Mouse (Mus musculus) cerebellum, adult 2 months (tissue): ENCODE results near the gene Dzip1.

Experiments
- CTCF ChIP-seq: fragments of 200-500 bp; IDR thresholded peaks from 2 replicates; pipeline ENCODE4 v1.5.1; 2011; ENCODE audit warnings: low read depth, mild to moderate bottlenecking, control low read depth, low read length, moderate library complexity, borderline replicate concordance; ENCODE audit not compliant: insufficient read depth
- POLR2A ChIP-seq: fragments of 200-500 bp; IDR thresholded peaks from 2 replicates; pipeline ENCODE4 v1.6.1; 2011; ENCODE audit warnings: low read length, control low read depth, borderline replicate concordance; ENCODE audit not compliant: insufficient read depth

- TF ChIP-seq CTCF (no peak), POLR2A (no peak)
Measured at GRCm38 (mm10) chr14:118878346-118878910, 46.8 kb downstream of the Dzip1 start.
